Mouse (Mus musculus): ENCODE measurements at regions not wholly inside any gene's neighbourhood (a gene's known extent, or its start where the extent isn't known, plus 50 kb on each side); places are given as distances from the start of the nearest gene placed in this dataset.
"Not testable (repeated sequence)": the region's sequence is repeated elsewhere in the genome, so short reads cannot be mapped to it uniquely, and the experiment has no call there.

DNA sequence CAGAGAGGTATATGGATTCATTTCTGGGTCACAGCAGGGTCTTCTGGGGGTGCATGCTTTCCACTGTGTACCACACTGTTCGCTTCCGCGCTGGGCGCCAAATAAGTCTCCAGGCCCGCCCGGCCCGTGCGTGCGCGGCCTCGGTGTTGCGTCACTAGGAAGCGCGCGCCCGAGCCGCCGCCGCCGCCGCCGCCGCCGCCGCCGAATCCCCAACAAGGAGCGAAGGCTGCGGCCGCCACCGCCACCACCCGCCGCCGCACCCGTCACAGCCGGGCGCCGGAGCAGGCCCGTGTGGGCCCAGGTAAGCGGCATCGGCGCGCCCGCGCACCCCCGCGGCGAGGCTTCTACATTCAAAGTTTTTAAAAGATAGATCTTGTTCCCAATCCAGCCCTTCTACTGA, 57.1 kb upstream of the Gm21119 start:
- DNase-seq (ENCODE audit: low spot score); H3K27ac ChIP-seq; H3K27me3 ChIP-seq (ENCODE audit: insufficient read depth, poor library complexity, severe bottlenecking); H3K9me3 ChIP-seq; H3K36me3 ChIP-seq; H3K4me1 ChIP-seq (replicated peaks): not testable (repeated sequence)
- WGBS = 56% methylated on average over 47 of the region's 47 CpGs
- peak overlapping the region; percentile 39 for H3K4me3 ChIP-seq
